Mouse (Mus musculus): ENCODE measurements around the gene Vmn2r84. TPM values are rescaled to one million over a fixed set of nuclear protein-coding genes. Genes with fewer than 3 reads are reported as not detected.
"Not testable (repeated sequence)": the region's sequence is repeated elsewhere in the genome, so short reads cannot be mapped to it uniquely, and the experiment has no call there.

The Vmn2r84 gene
- polyA plus RNA-seq, 1 experiment = not detected

DNA sequence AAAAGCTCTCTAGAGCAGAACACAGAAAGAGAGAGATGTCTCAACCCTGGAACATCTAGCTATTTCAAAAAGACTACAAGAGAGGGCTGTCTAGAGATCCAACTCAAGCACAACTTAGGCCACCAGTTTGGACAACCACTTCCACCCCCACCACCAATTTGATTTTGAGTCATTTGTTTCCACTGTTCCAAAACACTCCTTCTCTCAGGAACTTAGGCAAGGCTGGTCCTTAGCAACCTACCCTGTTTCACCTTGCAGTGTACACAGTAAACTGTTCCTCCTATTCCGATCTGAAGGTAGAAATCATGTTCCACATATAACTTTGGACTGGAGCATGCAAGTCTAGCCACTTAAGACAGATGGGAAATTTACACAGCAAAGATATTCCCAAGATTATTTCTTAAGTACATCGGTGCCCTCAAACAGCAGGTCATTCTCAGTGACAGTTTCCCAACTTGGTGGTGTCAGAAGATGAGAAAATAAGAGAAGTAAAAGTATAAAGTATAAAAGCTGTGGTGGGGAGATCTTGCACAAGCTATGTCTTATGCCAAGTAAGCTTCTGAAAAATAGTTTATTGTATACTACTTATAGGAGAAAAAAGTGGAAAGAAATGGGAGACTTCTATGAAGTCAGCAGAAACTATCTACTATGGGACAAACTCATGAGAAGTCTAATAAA lies 24.0 kb downstream of the Vmn2r84 start:
- Histone ChIP-seq H3K27me3 (replicated peaks) (no peaks in the 10 kb centered on the region), H3K9me3 (no peaks in the 10 kb centered on the region), H3K4me3 (replicated peaks) (no peak overlapping the region), H3K4me1 (no peaks in the 10 kb centered on the region), H3K36me3 (replicated peaks; ENCODE audit: low read length) (no peaks in the 10 kb centered on the region)
- TF ChIP-seq GATA1 (IDR thresholded peaks at IDR 0.05; ENCODE audit: borderline replicate concordance, low read length) = no peak
- no peak for TF ChIP-seq FLI1 (IDR thresholded peaks at IDR 0.05; ENCODE audit: low read length)

DNA sequence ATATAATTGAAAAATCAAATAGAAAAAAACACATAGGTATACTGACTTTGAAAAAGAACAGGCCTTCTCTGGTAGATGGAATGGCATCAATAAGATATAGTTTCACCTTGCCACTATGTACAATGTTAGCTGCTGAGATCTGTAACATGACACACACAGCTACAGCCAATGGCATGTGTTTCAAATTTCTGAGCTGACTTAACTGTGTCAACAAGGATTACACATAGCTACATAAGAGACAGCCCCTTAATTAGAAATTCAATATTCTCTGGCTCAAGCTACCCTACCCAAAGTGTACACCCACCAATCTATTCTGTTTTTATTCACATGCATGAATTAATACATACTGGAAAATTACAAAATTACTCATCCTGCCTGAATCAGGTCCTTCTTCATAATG lies 25.7 kb downstream of the Vmn2r84 start:
- no peak overlapping the region for H3K4me3 ChIP-seq (replicated peaks)
- no peaks in the 10 kb centered on the region for H3K9me3 ChIP-seq
- H3K36me3 ChIP-seq (replicated peaks; ENCODE audit: low read length) = no peaks in the 10 kb centered on the region
- H3K27me3 ChIP-seq (replicated peaks) = no peaks in the 10 kb centered on the region
- no peak for TF ChIP-seq FLI1 (IDR thresholded peaks at IDR 0.05; ENCODE audit: low read length)
- TF ChIP-seq GATA1 (IDR thresholded peaks at IDR 0.05; ENCODE audit: borderline replicate concordance, low read length) = no peak
- H3K4me1 ChIP-seq = no peaks in the 10 kb centered on the region

DNA sequence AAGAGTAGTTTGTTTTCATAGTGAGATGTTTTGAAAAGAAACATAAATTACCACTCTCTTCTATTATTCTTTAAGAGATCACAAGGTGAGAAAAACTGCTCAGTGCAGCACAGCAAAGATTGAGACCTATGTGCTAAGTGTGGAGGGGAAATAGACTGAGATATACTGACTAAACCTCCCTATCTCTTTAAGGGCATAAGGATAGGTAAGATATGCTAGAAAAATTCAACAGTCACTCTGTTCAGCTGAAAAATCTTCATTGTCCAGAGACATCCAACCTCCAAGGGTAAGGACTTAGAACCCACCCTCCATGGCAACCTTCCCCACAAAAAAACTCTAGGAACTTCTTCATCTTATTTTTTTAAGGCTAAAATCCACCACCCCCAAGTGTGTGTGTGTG lies 29.4 kb downstream of the Vmn2r84 start:
- TF ChIP-seq FLI1 (IDR thresholded peaks at IDR 0.05; ENCODE audit: low read length) (no peak), GATA1 (IDR thresholded peaks at IDR 0.05; ENCODE audit: borderline replicate concordance, low read length) (no peak)
- Histone ChIP-seq H3K9me3 (no peaks in the 10 kb centered on the region), H3K4me1 (no peaks in the 10 kb centered on the region), H3K4me3 (replicated peaks) (no peak overlapping the region), H3K27me3 (replicated peaks) (no peaks in the 10 kb centered on the region), H3K36me3 (replicated peaks; ENCODE audit: low read length) (no peaks in the 10 kb centered on the region)

DNA sequence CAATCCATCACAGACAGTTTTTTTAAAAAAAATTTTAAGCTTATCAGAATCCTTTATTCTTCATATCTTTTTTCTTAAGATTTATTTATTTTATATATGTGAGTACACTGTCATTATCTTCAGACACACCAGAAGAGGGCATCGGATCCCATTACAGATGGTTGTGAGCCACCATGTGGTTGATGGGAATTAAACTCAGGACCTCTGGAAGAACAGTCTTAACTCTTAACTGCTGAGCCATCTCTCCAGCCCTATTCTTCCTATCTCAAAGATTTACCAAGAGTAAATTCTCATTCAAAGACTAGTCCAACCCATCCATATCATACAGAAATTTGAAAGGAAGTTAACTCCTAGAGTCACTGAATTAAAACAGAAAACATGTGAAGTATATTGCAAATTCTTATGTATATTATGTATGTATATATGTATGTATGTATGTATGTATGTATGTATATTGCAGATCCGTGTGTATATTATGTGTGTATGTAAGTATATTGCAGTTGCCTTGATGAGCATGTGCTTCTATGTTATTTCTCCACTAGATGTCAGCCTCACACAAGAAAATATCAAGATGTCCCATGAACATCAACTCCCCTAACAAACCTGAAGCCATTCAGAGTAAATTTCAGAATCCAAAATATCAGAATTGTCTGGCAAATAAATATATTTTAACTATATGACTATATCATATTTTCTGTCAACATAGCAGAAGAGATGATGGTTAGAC lies 30.5 kb downstream of the Vmn2r84 start:
- no peak overlapping the region for H3K4me3 ChIP-seq (replicated peaks)
- TF ChIP-seq FLI1 (IDR thresholded peaks at IDR 0.05; ENCODE audit: low read length) (no peak), GATA1 (IDR thresholded peaks at IDR 0.05; ENCODE audit: borderline replicate concordance, low read length) (no peak)
- H3K27me3 ChIP-seq (replicated peaks) = no peaks in the 10 kb centered on the region
- H3K36me3 ChIP-seq (replicated peaks; ENCODE audit: low read length) = no peaks in the 10 kb centered on the region
- no peaks in the 10 kb centered on the region for H3K4me1 ChIP-seq
- no peaks in the 10 kb centered on the region for H3K9me3 ChIP-seq

DNA sequence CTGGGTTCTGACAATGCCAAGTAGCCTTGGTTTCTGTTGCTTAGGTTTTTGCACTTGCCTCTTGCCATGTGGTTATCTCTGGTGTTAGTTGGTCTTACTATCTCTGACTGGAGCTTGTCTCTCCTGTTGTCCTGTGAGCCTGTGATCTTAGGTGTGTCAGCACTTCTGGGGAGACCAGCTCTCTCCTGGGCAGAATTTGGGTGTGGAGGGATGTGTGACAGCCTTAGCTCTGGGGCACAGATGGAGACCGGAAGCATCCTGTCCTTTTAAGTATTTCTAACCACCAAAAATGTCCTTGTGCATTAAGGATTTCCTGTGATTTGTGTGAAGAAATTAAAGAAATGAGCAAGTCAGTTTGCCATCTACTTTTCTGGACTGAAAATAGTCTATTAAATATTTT lies 50.1 kb downstream of the Vmn2r84 start:
- Histone ChIP-seq H3K9me3 (no peaks in the 10 kb centered on the region), H3K4me1 (peaks cover 16% of the 10 kb centered on the region; the same call in 1 of the 2 replicates), H3K4me3 (replicated peaks) (no peak overlapping the region), H3K27me3 (replicated peaks) (no peaks in the 10 kb centered on the region), H3K36me3 (replicated peaks; ENCODE audit: low read length) (no peaks in the 10 kb centered on the region)
- TF ChIP-seq GATA1 (IDR thresholded peaks at IDR 0.05; ENCODE audit: borderline replicate concordance, low read length) = no peak

DNA sequence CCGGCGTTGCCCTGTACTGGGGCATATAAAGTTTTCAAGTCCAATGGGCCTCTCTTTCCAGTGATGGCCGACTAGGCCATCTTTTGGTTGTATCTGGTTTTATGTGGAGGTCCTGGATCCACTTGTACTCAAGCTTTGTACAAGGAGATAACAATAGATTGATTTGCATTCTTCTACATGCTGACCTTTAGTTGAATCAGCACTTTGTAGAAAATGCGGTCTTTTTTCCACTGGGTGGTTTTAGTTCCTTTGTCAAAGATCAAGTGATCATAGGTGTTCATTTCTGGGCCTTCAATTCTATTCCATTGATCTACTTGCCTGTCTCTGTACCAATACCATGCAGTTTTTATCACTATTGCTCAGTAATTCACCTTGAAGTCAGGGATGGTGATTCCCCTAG lies 54.1 kb downstream of the Vmn2r84 start:
- H3K4me1 ChIP-seq = peaks cover 39% of the 10 kb centered on the region
- H3K4me3 ChIP-seq (replicated peaks); H3K27me3 ChIP-seq (replicated peaks); H3K9me3 ChIP-seq; H3K36me3 ChIP-seq (replicated peaks; ENCODE audit: low read length): not testable (repeated sequence)

DNA sequence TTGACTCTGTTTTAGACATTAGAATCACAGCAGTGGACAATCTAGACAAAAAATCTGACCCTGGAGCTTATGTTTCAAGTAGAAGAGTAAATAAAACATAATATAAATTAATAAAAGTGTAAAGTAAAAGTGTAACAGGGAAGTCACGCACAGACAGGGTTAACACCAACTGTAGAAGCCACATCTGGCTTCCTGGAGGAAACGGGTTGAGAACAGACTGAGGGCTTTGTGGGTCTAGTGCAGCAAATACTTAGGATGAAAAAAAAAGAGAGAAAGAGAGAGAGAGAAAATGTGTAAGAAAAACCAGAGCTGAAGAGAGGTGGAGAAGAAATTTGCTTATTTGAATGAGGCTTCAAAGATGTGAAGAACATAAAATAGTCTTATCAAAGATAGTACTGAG lies 56.6 kb downstream of the Vmn2r84 start:
- H3K4me3 ChIP-seq (replicated peaks) = no peak overlapping the region
- H3K27me3 ChIP-seq (replicated peaks) = no peaks in the 10 kb centered on the region
- TF ChIP-seq GATA1 (IDR thresholded peaks at IDR 0.05; ENCODE audit: borderline replicate concordance, low read length) = no peak
- TF ChIP-seq FLI1 (IDR thresholded peaks at IDR 0.05; ENCODE audit: low read length) = no peak
- H3K4me1 ChIP-seq = peaks cover 32% of the 10 kb centered on the region
- H3K36me3 ChIP-seq (replicated peaks; ENCODE audit: low read length) = no peaks in the 10 kb centered on the region
- H3K9me3 ChIP-seq = no peaks in the 10 kb centered on the region

DNA sequence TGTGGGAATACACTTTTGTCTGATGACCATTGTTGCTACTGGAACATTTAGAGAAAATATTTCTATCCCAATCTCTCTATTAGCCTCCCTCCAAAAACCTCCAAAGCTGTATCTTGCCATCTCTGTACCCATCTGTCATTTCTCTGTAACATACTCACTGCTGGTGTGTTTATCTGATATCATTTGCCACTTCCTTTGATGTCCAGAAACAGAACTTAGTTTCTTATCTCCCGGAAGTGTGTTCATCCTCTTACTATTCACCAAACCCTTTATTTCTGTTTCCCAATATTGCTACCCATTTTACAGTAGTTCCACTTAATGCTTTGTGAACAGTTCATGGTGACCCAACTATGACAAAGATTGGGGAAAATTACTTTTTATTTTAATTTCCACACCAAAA lies 57.7 kb downstream of the Vmn2r84 start:
- Histone ChIP-seq H3K36me3 (replicated peaks; ENCODE audit: low read length) (no peaks in the 10 kb centered on the region), H3K27me3 (replicated peaks) (no peaks in the 10 kb centered on the region), H3K4me3 (replicated peaks) (no peak overlapping the region), H3K4me1 (peaks cover 35% of the 10 kb centered on the region), H3K9me3 (no peaks in the 10 kb centered on the region)
- TF ChIP-seq GATA1 (IDR thresholded peaks at IDR 0.05; ENCODE audit: borderline replicate concordance, low read length) (no peak), FLI1 (IDR thresholded peaks at IDR 0.05; ENCODE audit: low read length) (no peak)

DNA sequence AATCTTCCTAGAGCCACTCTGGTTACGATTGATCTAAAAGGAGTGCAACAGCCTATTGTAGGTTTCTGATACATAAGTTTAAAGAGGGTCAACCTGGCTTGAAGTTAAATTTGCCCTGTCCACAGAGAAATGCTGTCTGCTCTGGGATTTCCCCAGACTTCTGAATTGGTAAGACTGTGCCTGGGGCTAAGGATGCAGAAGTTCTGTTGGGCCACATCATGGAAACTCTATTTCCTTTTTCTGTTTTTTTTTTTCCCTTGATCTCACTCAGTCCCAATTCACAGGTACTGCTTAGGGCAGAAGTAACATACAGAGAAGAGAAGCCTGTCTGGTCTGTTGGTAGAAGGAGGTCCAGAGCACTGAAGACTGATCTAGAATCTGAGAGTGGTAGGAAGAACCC lies 63.4 kb downstream of the Vmn2r84 start:
- Histone ChIP-seq H3K9me3 (no peaks in the 10 kb centered on the region), H3K4me3 (replicated peaks) (no peak overlapping the region), H3K4me1 (peaks cover 14% of the 10 kb centered on the region; the same call in 1 of the 2 replicates), H3K36me3 (replicated peaks; ENCODE audit: low read length) (no peaks in the 10 kb centered on the region), H3K27me3 (replicated peaks) (no peaks in the 10 kb centered on the region)
- no peak for TF ChIP-seq GATA1 (IDR thresholded peaks at IDR 0.05; ENCODE audit: borderline replicate concordance, low read length)
- no peak for TF ChIP-seq FLI1 (IDR thresholded peaks at IDR 0.05; ENCODE audit: low read length)

Other genes with a start within 250 kb of the Vmn2r84 start
- 0.47 TPM in 1 of 2 replicates, not detected in the other for gene Olfr825, start 227.6 kb downstream of the Vmn2r84 start, polyA plus RNA-seq (2012; ENCODE audit: insufficient read depth, low replicate concordance)
- gene Olfr826, start 210.1 kb downstream of the Vmn2r84 start, polyA plus RNA-seq (2012; ENCODE audit: insufficient read depth, low replicate concordance) = not detected in 2 replicates
- not detected in 2 replicates for gene Olfr827, start 179.9 kb downstream of the Vmn2r84 start, polyA plus RNA-seq (2012; ENCODE audit: insufficient read depth, low replicate concordance)
- not detected in 2 replicates for gene Neurod4, start 114.1 kb downstream of the Vmn2r84 start, polyA plus RNA-seq (2012; ENCODE audit: insufficient read depth, low replicate concordance)
- gene Tespa1, start 71.5 kb downstream of the Vmn2r84 start, polyA plus RNA-seq (2012; ENCODE audit: insufficient read depth, low replicate concordance) = 0.50 TPM in 1 of 2 replicates, not detected in the other
- not detected in 2 replicates for gene Vmn2r85, start 35.4 kb upstream of the Vmn2r84 start, polyA plus RNA-seq (2012; ENCODE audit: insufficient read depth, low replicate concordance)
- not detected in 2 replicates for gene Vmn2r86, start 61.7 kb upstream of the Vmn2r84 start, polyA plus RNA-seq (2012; ENCODE audit: insufficient read depth, low replicate concordance)
- not detected in 2 replicates for gene Vmn2r87, start 103.1 kb upstream of the Vmn2r84 start, polyA plus RNA-seq (2012; ENCODE audit: insufficient read depth, low replicate concordance)